Mouse (Mus musculus) embryonic fibroblast, embryonic 13.5 days (primary cell): ENCODE results near the gene Cst9. TPM values are rescaled to one million over a fixed set of nuclear protein-coding genes. Genes with fewer than 3 reads are reported as not detected.
A peak's percentile ranks its signal among the peaks of the same experiment; 100 is the strongest.

Experiments used
- H3K27ac ChIP-seq: 2 replicates; pipeline ENCODE4 v1.5.1; 2012; ENCODE audit warnings: low read length, control low read depth, inconsistent platforms; ENCODE audit not compliant: insufficient read depth
- H3K4me1 ChIP-seq: 2 replicates; pipeline ENCODE4 v1.6.1; 2011; ENCODE audit warnings: low read length; ENCODE audit not compliant: control insufficient read depth, insufficient read depth
- H3K4me3 ChIP-seq: 2 replicates; pipeline ENCODE4 v1.5.1; 2011; ENCODE audit warnings: mild to moderate bottlenecking, control low read depth, low read length; ENCODE audit not compliant: insufficient read depth
- CTCF ChIP-seq: IDR thresholded peaks from 2 replicates; pipeline ENCODE4 v1.5.1; 2011; ENCODE audit warnings: mild to moderate bottlenecking, control low read depth, low read length, moderate library complexity, borderline replicate concordance; ENCODE audit not compliant: insufficient read depth
- POLR2A ChIP-seq: IDR thresholded peaks from 2 replicates; pipeline ENCODE4 v1.6.1; 2011; ENCODE audit warnings: low read depth, mild to moderate bottlenecking, control low read depth, low read length, moderate library complexity
- polyA plus RNA-seq: library from polyadenylated mRNA; stranded (reverse); fragments of >200 nt; gene quantifications from 2 replicates; pipeline ENCODE4 v1.2.4, GENCODE M21; 2011; ENCODE audit warnings: low read depth; ENCODE audit not compliant: missing spikeins, insufficient read length

The Cst9 gene
- polyA plus RNA-seq, 1 experiment = not detected

DNA sequence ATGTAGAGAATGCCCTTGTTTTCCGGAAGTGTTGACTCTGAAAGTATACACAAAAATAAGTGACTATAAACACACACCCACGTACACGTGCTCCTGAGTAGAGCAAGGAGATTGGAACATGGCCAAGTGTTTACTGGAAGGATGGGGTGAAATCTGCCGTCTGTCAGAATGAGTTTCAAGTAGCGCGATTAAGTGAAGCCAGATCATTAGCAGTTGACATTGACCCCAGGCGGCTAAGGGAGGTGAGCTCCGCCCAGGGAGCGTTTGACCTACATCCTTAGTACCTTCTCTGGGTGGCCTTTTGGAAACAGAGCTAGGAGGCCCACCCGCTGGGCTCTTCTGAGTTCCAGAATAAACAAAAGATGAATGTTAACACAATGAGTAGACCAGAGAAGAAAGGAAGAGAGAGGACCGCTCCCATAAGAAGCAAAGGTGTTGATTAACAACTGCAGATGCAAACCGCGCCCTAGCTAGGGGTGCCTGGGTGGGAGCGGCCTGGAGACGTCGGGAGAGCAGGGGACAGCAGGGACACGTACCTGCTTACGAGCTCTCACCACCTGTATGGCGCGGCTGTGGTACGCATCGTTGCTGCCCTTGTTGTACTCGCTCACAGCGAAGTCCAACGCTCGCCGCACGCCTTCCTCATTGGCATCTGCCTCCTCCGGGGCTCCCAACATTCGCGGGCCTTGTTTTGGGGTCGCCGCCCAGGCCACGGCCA is 39.8 kb downstream of the Cst9 start:
- TF ChIP-seq CTCF (no peak), POLR2A (no peak)

DNA sequence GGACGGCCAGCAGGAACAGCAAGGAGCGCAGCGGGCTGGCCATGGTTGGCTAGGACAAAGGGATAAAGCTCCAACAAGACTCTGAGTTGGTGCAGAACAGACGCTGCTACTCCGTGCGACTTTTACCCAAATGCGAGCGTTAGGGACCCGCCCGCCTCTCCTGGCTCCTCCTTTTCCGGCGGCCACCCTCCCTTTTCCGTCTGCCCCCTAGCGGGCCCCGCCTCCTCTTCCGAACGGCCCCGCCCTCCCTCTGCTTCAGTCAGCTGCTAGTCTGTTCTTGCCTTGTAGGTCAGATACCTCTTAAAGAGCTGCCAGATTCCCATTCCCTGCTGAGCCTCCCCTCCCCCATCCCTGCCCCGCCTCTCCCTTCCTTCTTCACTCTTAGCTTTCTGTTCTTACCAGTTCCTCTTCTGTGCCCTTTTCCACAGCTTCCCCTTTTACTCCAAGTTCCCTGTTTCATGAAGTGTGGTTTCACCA is 40.4 kb downstream of the Cst9 start, which contains the start of gene Cst3:
Gene Cst3 (minus strand): TSS at position 358 of the 477 bp plus-strand sequence.
- peak within 1 kb of the TSS; percentile 88 for H3K4me3 ChIP-seq
- peak within 1 kb of the TSS; percentile 74 for H3K27ac ChIP-seq
- TF ChIP-seq POLR2A (peak; percentile 93), CTCF (no peak)
- peaks cover 10% of the 10 kb centered on the region for H3K4me1 ChIP-seq

More for the DNA sequence above, 39.8 kb downstream of the Cst9 start:
- Histone ChIP-seq H3K27ac (peak overlapping the region; percentile 35), H3K4me1 (peaks cover 10% of the 10 kb centered on the region), H3K4me3 (peak overlapping the region; percentile 88)

DNA sequence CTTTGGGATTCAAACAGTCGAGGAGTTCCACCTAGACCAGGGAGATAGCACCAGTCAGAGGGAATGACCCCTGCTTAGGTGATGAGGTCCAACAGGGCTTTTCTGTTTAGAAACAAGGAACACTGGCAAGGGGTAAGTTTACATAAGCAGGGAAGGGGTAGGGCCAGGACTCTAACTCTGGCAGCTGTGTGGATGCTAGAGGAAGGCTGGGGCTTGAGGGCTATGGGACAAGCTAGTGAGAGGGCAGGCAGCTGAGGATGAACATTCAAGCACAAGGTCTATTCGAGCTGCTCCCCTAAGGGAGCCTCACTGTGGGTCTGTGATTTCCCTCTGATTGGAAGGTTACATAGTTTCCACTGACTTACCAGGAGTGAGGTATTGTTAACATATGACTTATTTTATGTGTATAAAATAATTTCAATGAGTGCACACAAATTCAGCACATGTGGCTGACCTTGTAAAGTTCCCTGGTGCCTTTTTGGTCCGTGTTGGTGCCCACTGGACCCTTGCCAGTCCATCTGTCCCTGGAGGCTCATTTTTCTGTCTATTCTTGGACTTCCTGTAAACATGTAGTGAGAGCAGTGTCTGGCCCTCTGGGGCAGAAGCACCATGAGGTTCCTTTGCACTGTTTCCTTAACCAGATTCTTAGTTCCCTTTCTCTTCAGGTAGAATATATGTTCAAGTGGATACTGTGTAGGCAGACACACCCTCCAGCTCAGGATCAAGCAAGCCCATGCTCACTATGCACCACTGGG is 42.2 kb downstream of the Cst9 start:
- Histone ChIP-seq H3K4me1 (peaks cover 10% of the 10 kb centered on the region), H3K27ac (no peak overlapping the region), H3K4me3 (no peak overlapping the region)
- no peak for TF ChIP-seq POLR2A
- no peak for TF ChIP-seq CTCF

DNA sequence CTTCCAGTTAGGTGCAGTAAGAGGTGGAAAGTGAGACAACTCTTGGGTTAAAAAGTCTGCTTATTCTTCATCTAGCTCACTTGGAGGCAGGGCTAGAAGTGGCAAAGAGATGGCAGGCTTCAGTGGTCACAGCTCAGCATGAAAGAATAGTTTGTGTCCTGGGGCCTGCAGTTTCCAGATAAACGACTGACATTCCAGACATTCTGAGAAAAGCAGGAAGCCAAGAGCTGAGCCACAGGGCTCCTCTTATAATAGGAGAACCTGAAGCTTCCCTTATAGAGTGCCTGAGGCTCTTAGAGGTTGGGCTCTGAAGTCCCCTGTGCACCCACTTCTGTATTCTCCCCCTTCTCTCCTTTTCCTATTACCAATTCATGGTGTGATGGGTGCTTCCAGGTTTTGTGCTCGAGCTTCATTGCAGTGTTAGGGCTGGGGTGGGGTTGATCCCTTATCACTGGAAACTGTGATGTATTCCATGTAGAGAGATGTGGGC is 43.7 kb downstream of the Cst9 start:
- no peak for TF ChIP-seq POLR2A
- TF ChIP-seq CTCF = no peak
- no peak overlapping the region for H3K4me3 ChIP-seq
- peaks cover 10% of the 10 kb centered on the region for H3K4me1 ChIP-seq
- H3K27ac ChIP-seq = peak overlapping the region; percentile 54; the same call in 1 of the 2 replicates

DNA sequence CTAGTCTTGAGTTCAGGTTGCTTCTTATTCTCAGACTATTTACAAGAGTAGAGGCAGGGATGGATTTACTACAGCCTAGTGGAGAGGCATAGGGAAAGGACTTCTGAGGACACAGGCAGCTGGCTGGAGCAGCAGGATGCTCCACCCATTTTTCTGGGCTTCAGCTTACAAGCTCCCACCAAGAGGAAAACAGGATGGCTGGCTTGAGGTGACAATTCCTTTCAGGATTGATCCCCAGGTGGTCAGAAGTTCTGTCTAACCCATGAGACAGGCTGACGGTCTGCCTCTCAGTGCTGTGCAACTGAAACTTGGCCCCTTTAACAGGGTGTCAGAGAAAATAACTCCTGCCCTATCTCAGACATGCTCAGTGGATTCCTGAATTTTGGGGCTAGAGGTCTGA is 44.3 kb downstream of the Cst9 start:
- H3K4me3 ChIP-seq = no peak overlapping the region
- TF ChIP-seq POLR2A = no peak
- TF ChIP-seq CTCF = no peak
- peak overlapping the region; percentile 54; the same call in 1 of the 2 replicates for H3K27ac ChIP-seq
- peaks cover 10% of the 10 kb centered on the region for H3K4me1 ChIP-seq

DNA sequence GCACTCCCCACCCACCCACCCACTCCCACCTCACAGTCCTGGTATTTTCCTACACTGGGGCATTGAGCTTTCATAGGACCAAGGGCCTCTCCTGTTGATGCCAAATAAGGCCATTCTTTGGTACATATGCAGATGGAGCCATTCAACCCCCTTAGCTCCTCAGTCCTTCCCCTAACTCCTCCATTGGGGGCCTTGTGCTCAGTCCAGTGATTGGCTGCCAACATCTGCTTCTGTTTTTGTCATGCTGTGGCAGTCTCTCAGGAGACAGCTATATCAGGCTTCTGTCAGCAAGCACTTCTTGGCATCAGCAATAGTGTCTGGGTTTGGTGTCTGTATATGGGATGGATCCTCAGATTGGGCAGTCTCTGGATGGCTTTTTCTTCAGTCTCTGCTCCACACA is 49.8 kb downstream of the Cst9 start:
- H3K4me1 ChIP-seq = no peaks in the 10 kb centered on the region
- H3K4me3 ChIP-seq = no peak overlapping the region
- no peak overlapping the region for H3K27ac ChIP-seq
- TF ChIP-seq CTCF (no peak), POLR2A (no peak)

Other genes starting within 250 kb of the Cst9 start
- 19.8 and 25.5 TPM in 2 replicates for gene Nxt1, start 162.5 kb upstream of the Cst9 start, polyA plus RNA-seq
- gene Gzf1, start 154.1 kb upstream of the Cst9 start, polyA plus RNA-seq = 17.8 and 23.5 TPM in 2 replicates
- 2.5 and 2.8 TPM in 2 replicates for gene Napb, start 102.7 kb upstream of the Cst9 start, polyA plus RNA-seq
- gene Cstl1, start 84.8 kb upstream of the Cst9 start, polyA plus RNA-seq = not detected in 2 replicates
- not detected in 2 replicates for gene Cst11, start 63.6 kb upstream of the Cst9 start, polyA plus RNA-seq
- gene 8030411F24Rik, start 53.1 kb upstream of the Cst9 start, polyA plus RNA-seq = not detected in 2 replicates
- gene Cst12, start 45.8 kb upstream of the Cst9 start, polyA plus RNA-seq = not detected in 2 replicates
- not detected in 2 replicates for gene Cst8, start 36.4 kb upstream of the Cst9 start, polyA plus RNA-seq
- not detected in 2 replicates for gene Cst13, start 15.1 kb upstream of the Cst9 start, polyA plus RNA-seq
- not detected in 2 replicates for gene 9230104L09Rik, start 29.9 kb downstream of the Cst9 start, polyA plus RNA-seq
- gene Cst3, start 40.5 kb downstream of the Cst9 start, polyA plus RNA-seq = 381 and 419 TPM in 2 replicates
- gene Gm1330, start 168.1 kb downstream of the Cst9 start, polyA plus RNA-seq = not detected in 2 replicates
- not detected in 2 replicates for gene Gm10750, start 182.1 kb downstream of the Cst9 start, polyA plus RNA-seq